Mouse (Mus musculus) heart, postnatal 0 days (tissue): ENCODE measurements at regions not wholly inside any gene's neighbourhood (a gene's known extent, or its start where the extent isn't known, plus 50 kb on each side); places are given as distances from the start of the nearest gene placed in this dataset.

Source experiments
- ATAC-seq: fragments of 200-750 bp; cut with Nextera tagmentation; 2 replicates; pipeline ENCODE4 v1.8.0; 2017; ENCODE audit warnings: low read depth, moderate number of reproducible peaks, moderate library complexity; ENCODE audit not compliant: insufficient read depth
- DNase-seq: peaks from one replicate; pipeline ENCODE4 v3.0.0-alpha.2; 2016; ENCODE audit warnings: low spot score
- H3K27ac ChIP-seq: fragments of 300-500 bp; sonication (generic); 2 replicates; pipeline ENCODE4 v1.5.1; 2014; ENCODE audit warnings: low read depth, mild to moderate bottlenecking
- H3K27me3 ChIP-seq: fragments of 300-500 bp; sonication (generic); 2 replicates; pipeline ENCODE4 v1.6.1; 2014; ENCODE audit warnings: low read length, mixed read lengths; ENCODE audit not compliant: control insufficient read depth, insufficient read depth
- H3K36me3 ChIP-seq: fragments of 300-500 bp; sonication (generic); replicated peaks from 2 replicates; pipeline ENCODE4 v1.6.1; 2014; ENCODE audit warnings: low read length, mixed read lengths; ENCODE audit not compliant: control insufficient read depth, insufficient read depth
- H3K4me1 ChIP-seq: fragments of 300-500 bp; sonication (generic); 2 replicates; pipeline ENCODE4 v1.6.1; 2014; ENCODE audit warnings: antibody characterized with exemption; ENCODE audit not compliant: control insufficient read depth, insufficient read depth
- H3K4me2 ChIP-seq: fragments of 300-500 bp; sonication (generic); 2 replicates; pipeline ENCODE4 v1.6.1; 2014; ENCODE audit warnings: low read depth, mild to moderate bottlenecking, low read length, moderate library complexity
- H3K4me3 ChIP-seq: fragments of 300-500 bp; sonication (generic); 2 replicates; pipeline ENCODE4 v1.5.1; 2014; ENCODE audit warnings: low read depth, low read length
- H3K9ac ChIP-seq: fragments of 300-500 bp; sonication (generic); replicated peaks from 2 replicates; pipeline ENCODE4 v1.6.1; 2014; ENCODE audit warnings: low read depth, low read length, mixed read lengths
- H3K9me3 ChIP-seq: fragments of 300-500 bp; sonication (generic); replicated peaks from 2 replicates; pipeline ENCODE4 v1.6.1; 2016; ENCODE audit warnings: low read length; ENCODE audit not compliant: control insufficient read depth
- CTCF ChIP-seq: IDR thresholded peaks from 2 replicates; pipeline ENCODE4 v1.5.1; 2016; ENCODE audit warnings: antibody characterized with exemption, control low read depth, low read depth
- EP300 ChIP-seq: IDR thresholded peaks from 2 replicates; pipeline ENCODE4 v1.6.1; 2016; ENCODE audit warnings: antibody characterized with exemption, low read depth
- WGBS: fragments of 180-500 bp; shearing (Covaris S2); extraction: QIAGEN DNeasy Blood & Tissue Kit; methylation state at CpG from one replicate; pipeline ENCODE4 v1.1.7; 2014; 5-methylcytosine and 5-hydroxymethylcytosine counted together

- TF ChIP-seq EP300 (no peak), CTCF (no peak)
Measured at GRCm38 (mm10) chr6:31228061-31228460, 170.5 kb upstream of the Mkln1 start.

GRCm38 (mm10) chr6:31231821-31232220, 166.7 kb upstream of the Mkln1 start:
- DNase-seq: no peak
- Histone ChIP-seq H3K4me3 (no peak overlapping the region), H3K36me3 (no peaks in the 10 kb centered on the region), H3K27me3 (no peaks in the 10 kb centered on the region), H3K4me1 (no peaks in the 10 kb centered on the region), H3K9ac (no peak overlapping the region), H3K4me2 (no peak overlapping the region), H3K27ac (no peak overlapping the region), H3K9me3 (no peaks in the 10 kb centered on the region)
- TF ChIP-seq CTCF (no peak), EP300 (no peak)
- no peak for ATAC-seq
- WGBS: 76% methylated on average over 4 of the region's 4 CpGs

More at GRCm38 (mm10) chr6:31228061-31228460, 170.5 kb upstream of the Mkln1 start:
- H3K4me3 ChIP-seq: no peak overlapping the region
- no peaks in the 10 kb centered on the region for H3K4me1 ChIP-seq
- H3K27ac ChIP-seq: no peak overlapping the region
- no peak for DNase-seq
- H3K9ac ChIP-seq: no peak overlapping the region
- WGBS: 85% methylated on average over 1 of the region's 1 CpGs
- no peak for ATAC-seq
- H3K4me2 ChIP-seq: no peak overlapping the region
- H3K36me3 ChIP-seq: no peaks in the 10 kb centered on the region
- no peaks in the 10 kb centered on the region for H3K9me3 ChIP-seq
- H3K27me3 ChIP-seq: no peaks in the 10 kb centered on the region

GRCm38 (mm10) chr6:31233252-31233993, 165.1 kb upstream of the Mkln1 start:
- H3K4me3 ChIP-seq: no peak overlapping the region
- TF ChIP-seq EP300 (no peak), CTCF (no peak)
- H3K36me3 ChIP-seq: no peaks in the 10 kb centered on the region
- no peak overlapping the region for H3K9ac ChIP-seq
- H3K4me2 ChIP-seq: no peak overlapping the region
- no peak overlapping the region for H3K27ac ChIP-seq
- 67% methylated on average over 18 of the region's 18 CpGs for WGBS
- ATAC-seq: no peak
- H3K9me3 ChIP-seq: no peaks in the 10 kb centered on the region
- DNase-seq: no peak
- H3K4me1 ChIP-seq: no peaks in the 10 kb centered on the region
- H3K27me3 ChIP-seq: no peaks in the 10 kb centered on the region

GRCm38 (mm10) chr6:31240051-31240450, 158.5 kb upstream of the Mkln1 start:
- Histone ChIP-seq H3K9me3 (no peaks in the 10 kb centered on the region), H3K36me3 (no peaks in the 10 kb centered on the region), H3K27ac (no peak overlapping the region), H3K4me1 (no peaks in the 10 kb centered on the region), H3K9ac (no peak overlapping the region), H3K4me2 (no peak overlapping the region), H3K4me3 (no peak overlapping the region), H3K27me3 (no peaks in the 10 kb centered on the region)
- WGBS: 6% methylated on average over 9 of the region's 9 CpGs
- DNase-seq: no peak
- TF ChIP-seq EP300 (no peak), CTCF (no peak)
- ATAC-seq: no peak

GRCm38 (mm10) chr6:31250526-31250925, 148.0 kb upstream of the Mkln1 start:
- no peak overlapping the region for H3K27ac ChIP-seq
- DNase-seq (no peak), ATAC-seq (no peak)
- no peaks in the 10 kb centered on the region for H3K4me1 ChIP-seq
- TF ChIP-seq EP300 (no peak), CTCF (no peak)
- 66% methylated on average over 2 of the region's 2 CpGs for WGBS
- H3K9ac ChIP-seq: no peak overlapping the region
- no peak overlapping the region for H3K4me2 ChIP-seq
- H3K27me3 ChIP-seq: no peaks in the 10 kb centered on the region
- H3K9me3 ChIP-seq: 0 out of 2 replicates have a peak, but pooled peaks cover 4% of the 10 kb centered on the region
- no peak overlapping the region for H3K4me3 ChIP-seq
- H3K36me3 ChIP-seq: no peaks in the 10 kb centered on the region
